Mouse (Mus musculus) lung, adult 2 months (tissue): ENCODE measurements around the gene Cyp2c23.

Experiments
- CTCF ChIP-seq: fragments of 200-500 bp; IDR thresholded peaks from 2 replicates; pipeline ENCODE4 v1.5.1; 2011; ENCODE audit warnings: mild to moderate bottlenecking, low read length, control low read depth; ENCODE audit not compliant: insufficient read depth
- POLR2A ChIP-seq: fragments of 200-500 bp; IDR thresholded peaks from 2 replicates; pipeline ENCODE4 v1.6.1; 2011; ENCODE audit warnings: low read depth, mild to moderate bottlenecking, control low read depth, low read length, borderline replicate concordance; ENCODE audit errors: extremely low read depth

DNA sequence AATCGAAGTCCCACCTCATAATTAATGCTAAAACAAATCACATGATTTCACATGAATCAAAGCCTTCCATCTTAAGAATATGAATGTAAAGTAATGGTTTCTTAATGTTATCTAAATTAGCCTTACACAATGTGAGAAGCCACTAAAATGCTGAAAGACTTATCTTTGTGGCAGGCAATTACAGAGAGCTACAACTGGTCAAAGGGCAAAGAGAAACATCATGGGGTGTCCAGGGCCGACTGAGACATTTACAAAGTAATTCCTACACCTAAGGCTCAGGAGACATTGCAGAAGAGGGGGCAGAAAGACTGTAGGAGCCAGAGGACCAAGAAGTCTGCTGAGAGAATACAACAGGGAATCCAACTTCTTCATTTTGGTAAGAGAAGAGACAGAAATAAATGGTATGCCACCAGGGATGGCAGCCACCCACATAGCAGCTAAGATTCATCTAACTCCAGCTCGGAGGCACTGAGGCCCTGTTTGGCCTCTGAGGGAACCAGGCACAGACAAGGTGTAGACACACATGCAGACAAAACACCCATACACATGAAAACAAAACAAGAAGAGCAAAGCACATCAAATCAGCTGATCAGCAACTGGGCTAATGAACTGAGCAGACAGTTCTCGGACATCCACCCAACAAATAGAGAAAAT is 26.3 kb upstream of the Cyp2c23 start:
- TF ChIP-seq CTCF (no peak), POLR2A (no peak)
